Mouse (Mus musculus): ENCODE results near the gene Gtf2ird1.

Gene Gtf2ird1

DNA sequence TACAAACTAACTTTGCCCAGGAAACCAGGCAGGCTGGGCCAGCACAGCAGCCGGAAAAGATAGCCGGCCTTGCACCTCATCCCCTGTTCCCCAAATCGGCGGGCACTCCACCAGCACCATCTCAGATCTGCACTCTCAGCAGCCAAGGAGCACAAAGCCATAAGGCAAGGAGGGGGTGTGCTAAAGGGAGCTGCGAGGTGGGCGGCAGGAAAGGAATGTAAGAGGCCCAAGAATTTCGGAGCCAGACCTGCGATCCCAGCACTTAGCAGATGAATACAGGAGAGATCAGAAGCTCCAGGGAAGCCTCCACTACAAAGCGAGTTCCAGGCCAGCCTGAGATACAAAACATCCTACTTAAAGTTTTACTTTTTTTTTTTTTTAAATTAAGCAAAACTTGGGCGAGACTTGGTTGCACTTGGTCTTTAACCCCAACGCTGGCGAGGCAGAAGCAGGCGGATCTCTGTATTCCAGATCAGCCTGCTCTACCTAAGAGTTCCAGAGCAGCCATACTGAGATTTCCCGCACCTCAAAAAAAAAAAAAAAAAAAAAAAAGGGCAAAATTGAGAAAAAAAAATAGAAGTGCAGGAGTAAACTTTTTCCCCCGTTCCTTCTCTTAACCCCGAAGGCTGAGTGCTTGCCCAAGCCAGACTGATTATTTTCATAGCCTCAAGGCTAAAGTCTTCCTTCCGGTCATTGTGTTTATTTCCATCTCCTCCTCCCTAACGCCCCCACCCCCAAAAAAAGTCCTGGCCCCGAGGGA, 143.6 kb downstream of the Gtf2ird1 start:
- no peak for DNase-seq (ENCODE audit: low spot score)

DNA sequence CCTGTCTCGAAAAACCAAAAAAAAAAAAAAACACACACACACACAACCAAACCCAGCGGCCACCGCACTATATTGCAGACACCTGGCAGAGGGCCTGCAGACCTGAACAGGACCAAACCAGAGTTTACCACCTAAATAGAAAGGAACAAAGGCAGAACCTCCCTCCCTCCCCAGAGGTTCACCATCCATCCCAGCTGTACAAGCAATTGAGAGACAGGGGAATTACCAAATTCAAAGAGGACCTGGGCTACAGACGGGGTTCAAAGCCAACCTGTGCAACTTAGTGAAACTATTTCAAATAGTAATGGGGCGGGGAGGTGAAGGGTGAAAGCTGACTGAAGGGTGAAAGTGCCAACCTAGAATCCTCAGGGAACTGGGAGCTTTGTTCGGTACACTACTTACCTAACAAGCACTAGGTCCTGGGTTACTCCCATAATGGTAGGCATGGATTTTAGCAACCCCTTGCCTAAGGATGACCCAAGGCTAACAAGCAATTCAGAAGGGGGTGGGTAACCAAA, 144.6 kb downstream of the Gtf2ird1 start:
- no peak for DNase-seq (ENCODE audit: low spot score)

DNA sequence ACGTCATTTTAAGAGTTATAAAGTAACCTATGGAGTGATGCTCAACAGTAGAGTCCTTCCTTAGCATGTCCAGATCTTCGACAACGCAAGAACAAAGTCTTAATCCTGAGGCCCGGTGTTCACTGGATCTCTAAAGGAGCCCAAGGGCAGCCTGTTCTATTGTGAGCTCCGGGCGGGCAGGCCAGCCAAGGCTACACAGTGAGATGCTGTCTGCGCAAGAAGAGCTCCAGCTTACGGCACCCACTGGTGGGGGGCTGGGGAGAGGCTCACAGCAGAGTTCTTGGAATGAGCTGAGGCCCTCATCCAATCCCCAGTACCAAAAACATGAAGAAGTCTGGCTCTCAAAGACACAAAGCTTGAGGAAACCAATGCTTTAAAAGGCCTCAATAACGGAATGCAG, 146.3 kb downstream of the Gtf2ird1 start:
- no peak for DNase-seq (ENCODE audit: low spot score)

DNA sequence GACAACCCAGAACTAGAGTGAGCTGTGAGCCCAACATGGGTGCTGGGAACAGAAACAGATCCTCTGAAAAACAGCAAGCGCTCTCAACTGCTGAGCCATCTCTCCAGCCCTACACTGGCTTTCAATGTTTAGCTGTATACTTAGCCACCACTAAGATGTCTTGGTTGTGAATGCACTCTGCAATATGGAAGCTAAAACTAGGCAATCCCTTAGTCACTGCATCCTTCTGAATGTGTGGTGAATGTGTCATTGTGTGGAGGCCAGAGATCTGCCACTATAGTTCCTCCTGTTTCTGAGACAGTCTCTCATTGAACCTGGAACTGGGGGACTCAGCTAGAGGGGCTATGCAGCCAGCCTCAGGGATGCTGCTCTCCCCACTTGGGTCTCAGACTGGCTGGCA, 147.2 kb downstream of the Gtf2ird1 start:
- DNase-seq (ENCODE audit: low spot score), result no peak
